Comparison of ENCODE assay signal across 8 mouse cellular contexts in genomic region chr1:165717711-165718542, GRCm38 (mm10). TPM values are rescaled to one million over a fixed set of nuclear protein-coding genes. Genes with fewer than 3 reads are reported as not detected.
DNase-seq lines count a peak whose midpoint lies in the region; ATAC-seq and TF ChIP-seq lines count a peak whose summit lies in the region.

No protein-coding gene starts in this region.

- 54% methylated on average over 11 of the region's 11 CpGs for WGBS in hindbrain, embryonic 10.5 days
- 55% methylated on average over 11 of the region's 11 CpGs for WGBS in hindbrain, embryonic 11.5 days
- WGBS in heart, embryonic 16.5 days: 21% methylated on average over 11 of the region's 11 CpGs

- no peak overlapping the region for H3K4me3 ChIP-seq in hindbrain, embryonic 10.5 days
- no peak overlapping the region for H3K4me3 ChIP-seq in hindbrain, embryonic 11.5 days (ENCODE audit: low read depth, low read length)
- H3K4me3 ChIP-seq in heart, embryonic 16.5 days (ENCODE audit: low read length): peak overlapping the region; percentile 38

- H3K27ac ChIP-seq in hindbrain, embryonic 10.5 days: 0 out of 2 replicates have a peak overlapping the region, but pooled peaks have one; percentile 47
- no peak overlapping the region for H3K27ac ChIP-seq in hindbrain, embryonic 11.5 days (ENCODE audit: low read depth, low read length)
- peak overlapping the region; percentile 96 for H3K27ac ChIP-seq in heart, embryonic 16.5 days (ENCODE audit: low read length)

- no peaks in the 10 kb centered on the region for H3K9me3 ChIP-seq in hindbrain, embryonic 10.5 days
- no peaks in the 10 kb centered on the region for H3K9me3 ChIP-seq in hindbrain, embryonic 11.5 days (ENCODE audit: control insufficient read depth, low read length)
- H3K9me3 ChIP-seq in heart, embryonic 16.5 days (replicated peaks; ENCODE audit: control insufficient read depth, low read length): no peaks in the 10 kb centered on the region

- H3K36me3 ChIP-seq in hindbrain, embryonic 10.5 days: no peaks in the 10 kb centered on the region
- H3K36me3 ChIP-seq in hindbrain, embryonic 11.5 days (ENCODE audit: control insufficient read depth, insufficient read depth, low read length): no peaks in the 10 kb centered on the region
- H3K36me3 ChIP-seq in heart, embryonic 16.5 days (ENCODE audit: control insufficient read depth, insufficient read depth): no peaks in the 10 kb centered on the region

- TF ChIP-seq CTCF in brain, embryonic 14.5 days (IDR thresholded peaks at IDR 0.05; ENCODE audit: borderline replicate concordance, extremely low read depth, insufficient read depth, insufficient read length): no peak

- 0 out of 2 replicates have a peak, but pooled peaks cover 3% of the 10 kb centered on the region for H3K27me3 ChIP-seq in hindbrain, embryonic 10.5 days (ENCODE audit: insufficient read depth, poor library complexity, severe bottlenecking)
- H3K27me3 ChIP-seq in hindbrain, embryonic 11.5 days (ENCODE audit: control insufficient read depth, insufficient read depth, low read length): no peaks in the 10 kb centered on the region
- no peaks in the 10 kb centered on the region for H3K27me3 ChIP-seq in heart, embryonic 16.5 days (ENCODE audit: control insufficient read depth, insufficient read depth, low read length)

- no peak overlapping the region for H3K9ac ChIP-seq in hindbrain, embryonic 11.5 days (ENCODE audit: low read depth, low read length)
- H3K9ac ChIP-seq in heart, embryonic 16.5 days (ENCODE audit: low read length): peak overlapping the region; percentile 68

- H3K4me2 ChIP-seq in hindbrain, embryonic 11.5 days (replicated peaks; ENCODE audit: low read depth, low read length): no peak overlapping the region
- H3K4me2 ChIP-seq in heart, embryonic 16.5 days (ENCODE audit: low read depth, low read length): peak overlapping the region; percentile 67

- no peak for TF ChIP-seq POLR2A in brain, embryonic 14.5 days (IDR thresholded peaks at IDR 0.05; ENCODE audit: borderline replicate concordance, extremely low read depth, insufficient read depth, insufficient read length, poor library complexity, severe bottlenecking)

- peaks cover 7% of the 10 kb centered on the region for H3K4me1 ChIP-seq in hindbrain, embryonic 10.5 days (replicated peaks)
- H3K4me1 ChIP-seq in hindbrain, embryonic 11.5 days (replicated peaks; ENCODE audit: control insufficient read depth, insufficient read depth, low read length): no peaks in the 10 kb centered on the region
- peaks cover 28% of the 10 kb centered on the region for H3K4me1 ChIP-seq in heart, embryonic 16.5 days (ENCODE audit: control insufficient read depth, insufficient read depth, low read length)

- no peak for ATAC-seq in hindbrain, embryonic 11.5 days (ENCODE audit: low FRiP score)
- ATAC-seq in heart, embryonic 16.5 days (replicated peaks; ENCODE audit: extremely low read depth, insufficient read depth, low FRiP score): peak; percentile 78

- DNase-seq in hindbrain, embryonic 10.5 days (ENCODE audit: low spot score): no peak
- DNase-seq in hindbrain, embryonic 11.5 days (ENCODE audit: low spot score): no peak
- peak; percentile 34 for DNase-seq in brain, embryonic 14.5 days (ENCODE audit: low read depth)
- peak; percentile 80 for DNase-seq in kidney, postnatal 10 days
- DNase-seq in lung, postnatal 36 days: peak; percentile 83
- peak; percentile 68 for DNase-seq in testis, postnatal 14 days (ENCODE audit: low spot score)
- DNase-seq in frontal cortex, postnatal 25 days (ENCODE audit: low spot score in 2 of 2): no peak

RNA-seq across cellular contexts. Expression of gene Rcsd1, which starts 8.4 kb away (rescaled TPM):
- polyA plus RNA-seq in hindbrain, embryonic 10.5 days (2016; fragmentation: Nextera tagmentation; extraction: Ambion mirVana): 11.2 and 11.4 TPM in 2 replicates
- polyA plus RNA-seq in hindbrain, embryonic 11.5 days (2014; fragmentation: Nextera tagmentation; extraction: Ambion mirVana): 8.5 and 9.4 TPM in 2 replicates
- 7.9 and 10.1 TPM in 2 replicates for polyA plus RNA-seq in brain, embryonic 14.5 days (2012; rRNA removed)
- polyA plus RNA-seq in heart, embryonic 16.5 days (2015; fragmentation: Nextera tagmentation; extraction: Ambion mirVana): 99.3 and 111 TPM in 2 replicates

RNA-seq across cellular contexts. Expression of gene Creg1, which starts 45.6 kb away (rescaled TPM):
- polyA plus RNA-seq in hindbrain, embryonic 10.5 days (2016; fragmentation: Nextera tagmentation; extraction: Ambion mirVana): 30.0 and 40.7 TPM in 2 replicates
- 38.1 and 38.2 TPM in 2 replicates for polyA plus RNA-seq in hindbrain, embryonic 11.5 days (2014; fragmentation: Nextera tagmentation; extraction: Ambion mirVana)
- polyA plus RNA-seq in brain, embryonic 14.5 days (2012; rRNA removed): 12.4 and 12.8 TPM in 2 replicates
- 69.8 and 73.2 TPM in 2 replicates for polyA plus RNA-seq in heart, embryonic 16.5 days (2015; fragmentation: Nextera tagmentation; extraction: Ambion mirVana)

Comparison
In these comparisons a context has a peak if more than half of its experiments do, and no peak if none do; other contexts are left out.
1. DNase-seq: peak in brain, embryonic 14.5 days (single experiment), kidney, postnatal 10 days (single experiment), lung, postnatal 36 days (single experiment) and testis, postnatal 14 days (single experiment); none in hindbrain, embryonic 10.5 days (single experiment), hindbrain, embryonic 11.5 days (single experiment) and frontal cortex, postnatal 25 days (0 of 2).